Mouse (Mus musculus) neural tube, embryonic 11.5 days (tissue): ENCODE results near the gene Gon7. TPM values are rescaled to one million over a fixed set of nuclear protein-coding genes. Genes with fewer than 3 reads are reported as not detected.

ENCODE experiments used
- ATAC-seq: fragments of 200-750 bp; cut with Nextera tagmentation; 2 replicates; pipeline ENCODE4 v1.8.0; 2017; ENCODE audit warnings: moderate number of reproducible peaks, mild to moderate bottlenecking, moderate TSS enrichment, moderate library complexity; ENCODE audit not compliant: insufficient read depth, low FRiP score, low TSS enrichment
- DNase-seq: peaks from one replicate; pipeline ENCODE4 v3.0.0-alpha.2; 2015; ENCODE audit warnings: low spot score
- H3K27ac ChIP-seq: fragments of 300-500 bp; sonication (generic); 2 replicates; pipeline ENCODE4 v1.5.1; 2014; ENCODE audit warnings: low read depth, mild to moderate bottlenecking, low read length
- H3K27me3 ChIP-seq: fragments of 300-500 bp; sonication (generic); 2 replicates; pipeline ENCODE4 v1.6.1; 2014; ENCODE audit warnings: mild to moderate bottlenecking, low read length, mixed read lengths; ENCODE audit not compliant: control insufficient read depth, insufficient read depth
- H3K36me3 ChIP-seq: fragments of 300-500 bp; sonication (generic); 2 replicates; pipeline ENCODE4 v1.6.1; 2014; ENCODE audit warnings: mild to moderate bottlenecking, low read length, moderate library complexity, mixed read lengths; ENCODE audit not compliant: control insufficient read depth, insufficient read depth
- H3K4me1 ChIP-seq: fragments of 300-500 bp; sonication (generic); 2 replicates; pipeline ENCODE4 v1.6.1; 2014; ENCODE audit warnings: low read length, mixed read lengths; ENCODE audit not compliant: control insufficient read depth, insufficient read depth
- H3K4me2 ChIP-seq: fragments of 300-500 bp; sonication (generic); 2 replicates; pipeline ENCODE4 v1.6.1; 2014; ENCODE audit warnings: low read depth, mild to moderate bottlenecking, moderate library complexity
- H3K4me3 ChIP-seq: fragments of 300-500 bp; sonication (generic); 2 replicates; pipeline ENCODE4 v1.5.1; 2014; ENCODE audit warnings: low read depth, low read length
- H3K9ac ChIP-seq: fragments of 300-500 bp; sonication (generic); 2 replicates; pipeline ENCODE4 v1.6.1; 2014; ENCODE audit warnings: mild to moderate bottlenecking, low read length
- H3K9me3 ChIP-seq: fragments of 300-500 bp; sonication (generic); 2 replicates; pipeline ENCODE4 v1.6.1; 2016; ENCODE audit warnings: low read length; ENCODE audit not compliant: control insufficient read depth
- WGBS: fragments of 180-500 bp; shearing (Covaris S2); extraction: QIAGEN DNeasy Blood & Tissue Kit; methylation state at CpG from one replicate; pipeline ENCODE4 v1.1.7; 2014; 5-methylcytosine and 5-hydroxymethylcytosine counted together
- polyA plus RNA-seq: library from polyadenylated mRNA; unstranded; fragments of >200 nt; fragmentation: Nextera tagmentation; extraction: Ambion mirVana; gene quantifications from 2 replicates; pipeline ENCODE4 v1.2.1, GENCODE M21; 2014

Gene Gon7
- polyA plus RNA-seq, 1 experiment from 2014 or later, result 37.8 TPM

DNA sequence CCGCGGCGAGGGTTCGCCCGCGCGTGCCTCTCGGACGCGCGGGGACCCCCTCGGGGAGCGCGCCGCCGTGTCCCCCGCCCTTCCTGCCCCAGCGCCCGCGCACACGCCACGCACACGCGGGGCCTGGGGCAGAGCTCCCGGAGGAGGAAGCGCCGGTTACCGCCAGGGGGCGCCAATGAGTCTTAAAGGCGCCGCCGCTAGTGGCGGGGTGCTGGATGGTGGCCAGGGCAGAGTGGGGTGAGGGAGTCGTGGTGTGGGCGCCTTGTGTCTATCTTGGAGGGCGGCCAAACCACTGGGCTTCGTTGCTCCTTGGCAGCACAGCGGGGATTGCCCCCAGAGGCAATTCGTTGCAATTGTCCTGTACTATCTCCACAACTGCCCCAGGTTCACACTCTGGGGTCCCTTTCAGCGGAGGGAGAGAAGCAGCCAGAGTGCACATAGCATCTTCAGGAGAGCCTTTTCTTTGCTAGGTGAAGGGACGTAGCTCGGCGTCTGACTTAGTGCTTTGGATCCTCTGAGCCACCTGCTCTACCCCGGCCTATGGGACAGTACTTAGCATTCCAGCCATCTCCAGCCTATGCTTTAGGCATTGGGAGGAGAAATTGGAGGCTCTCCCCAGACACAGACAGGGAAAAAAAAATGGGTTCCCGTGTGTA, 52.3 kb downstream of the Gon7 start:
- Histone ChIP-seq H3K4me2 (peak overlapping the region; percentile 91), H3K4me3 (peak overlapping the region; percentile 81), H3K27me3 (no peaks in the 10 kb centered on the region), H3K9me3 (no peaks in the 10 kb centered on the region), H3K27ac (peak overlapping the region; percentile 87), H3K36me3 (no peaks in the 10 kb centered on the region), H3K9ac (peak overlapping the region; percentile 86), H3K4me1 (peaks cover 24% of the 10 kb centered on the region)
- 3% methylated on average over 44 of the region's 45 CpGs for WGBS
- DNase-seq (peak; percentile 89), ATAC-seq (peak; percentile 79)

DNA sequence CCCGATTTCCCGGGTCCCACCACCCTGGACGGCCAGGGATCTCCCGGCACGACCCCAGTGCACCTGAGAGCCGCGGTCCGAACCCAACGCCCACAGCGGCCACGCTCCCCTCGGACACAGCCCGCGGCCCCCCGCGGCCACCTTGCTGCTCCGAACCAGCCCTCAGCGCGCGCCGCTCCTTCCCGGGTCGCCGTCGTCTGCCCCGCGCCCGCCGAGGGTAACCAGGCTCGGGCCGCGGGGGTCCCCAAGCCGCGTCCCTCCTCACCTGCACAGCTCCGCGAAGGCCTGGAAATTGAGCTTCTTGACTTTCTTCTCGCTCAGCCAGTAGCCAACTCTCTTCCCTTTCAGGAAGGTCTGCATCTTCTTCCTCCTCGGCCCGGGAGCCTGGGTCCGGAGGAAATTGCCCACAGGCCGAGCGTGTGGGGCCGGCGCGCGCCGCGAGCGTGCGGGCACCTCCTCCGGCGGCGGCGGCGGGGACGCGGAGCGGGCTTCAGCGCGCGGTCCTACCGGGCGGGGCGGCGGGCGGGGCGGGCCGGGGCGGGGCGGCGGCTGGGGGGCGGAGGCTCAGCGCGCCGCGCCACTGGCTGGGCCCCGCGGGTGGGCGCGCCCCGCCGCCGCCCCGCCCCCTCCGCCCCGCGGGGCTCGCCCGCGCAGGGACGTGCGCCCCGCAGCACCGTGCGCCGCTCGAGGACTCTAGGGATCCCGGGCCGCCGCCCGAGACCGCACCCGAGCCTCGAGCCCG, 53.0 kb downstream of the Gon7 start, which contains the start of gene Itpk1:
TSS of gene Itpk1 (minus strand) at position 474 of the 742 bp plus-strand sequence.
- Histone ChIP-seq H3K9me3 (no peaks in the 10 kb centered on the region), H3K27ac (peak within 1 kb of the TSS; percentile 87), H3K4me1 (peaks cover 25% of the 10 kb centered on the region), H3K4me2 (peak within 1 kb of the TSS; percentile 91), H3K27me3 (no peaks in the 10 kb centered on the region), H3K36me3 (no peaks in the 10 kb centered on the region), H3K4me3 (peak within 1 kb of the TSS; percentile 81), H3K9ac (peak within 1 kb of the TSS; percentile 86)
- DNase-seq (peak; percentile 75), ATAC-seq (peak; percentile 88)
- WGBS, result 0% methylated on average over 39 of the region's 105 CpGs

DNA sequence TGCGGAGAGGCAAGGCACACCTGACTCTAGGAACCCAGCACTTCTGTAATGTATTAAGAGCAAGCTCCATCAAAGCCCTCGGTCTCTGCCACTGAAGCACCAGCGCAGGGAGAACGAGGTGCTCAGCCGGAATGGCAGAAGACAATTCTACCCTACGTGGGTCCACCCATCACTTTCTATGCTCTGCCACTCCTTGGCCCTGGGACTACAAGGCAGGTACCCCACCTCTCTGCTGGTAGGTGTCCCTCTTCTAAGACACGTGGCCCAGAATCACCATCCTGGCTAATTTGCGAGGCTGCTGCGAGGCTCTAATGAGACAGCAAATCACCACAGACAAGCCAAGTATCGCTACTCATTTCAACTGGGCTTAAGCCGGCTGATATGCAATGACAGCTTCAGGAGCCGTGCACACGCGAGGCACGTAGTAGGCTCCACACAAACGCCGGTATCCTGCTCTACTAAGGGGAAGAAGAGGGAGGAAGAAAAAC, 53.6 kb downstream of the Gon7 start:
- Histone ChIP-seq H3K4me1 (peaks cover 31% of the 10 kb centered on the region), H3K27ac (no peak overlapping the region), H3K9ac (peak overlapping the region; percentile 86), H3K36me3 (no peaks in the 10 kb centered on the region), H3K4me2 (peak overlapping the region; percentile 91), H3K27me3 (no peaks in the 10 kb centered on the region), H3K9me3 (no peaks in the 10 kb centered on the region), H3K4me3 (peak overlapping the region; percentile 81)
- 7% methylated on average over 17 of the region's 17 CpGs for WGBS
- no peak; the same call in 1 of the 2 replicates for ATAC-seq
- DNase-seq, result no peak

DNA sequence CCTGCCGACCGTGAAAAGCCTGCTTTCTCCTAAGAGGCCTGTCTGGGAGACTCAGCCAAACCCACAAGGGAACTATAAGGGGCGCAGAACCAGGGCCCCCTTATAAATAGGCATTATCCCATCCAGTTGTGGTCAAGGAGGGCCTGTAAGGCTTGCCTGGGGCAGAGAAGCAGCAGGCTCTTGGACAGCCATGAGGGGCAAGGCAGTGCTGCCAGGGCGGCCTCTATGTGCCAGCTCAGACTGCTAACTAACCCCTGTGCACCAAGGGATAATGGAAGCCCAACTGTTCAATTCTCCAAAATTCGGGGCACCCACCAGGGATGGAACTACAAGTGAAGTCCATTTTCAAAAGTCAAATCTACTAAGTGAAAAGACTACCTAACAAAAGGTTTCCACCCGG, 54.2 kb downstream of the Gon7 start:
- no peak for ATAC-seq
- Histone ChIP-seq H3K9ac (peak overlapping the region; percentile 37), H3K9me3 (no peaks in the 10 kb centered on the region), H3K36me3 (no peaks in the 10 kb centered on the region), H3K4me2 (peak overlapping the region; percentile 91), H3K27me3 (no peaks in the 10 kb centered on the region), H3K4me3 (peak overlapping the region; percentile 81), H3K27ac (no peak overlapping the region), H3K4me1 (peaks cover 31% of the 10 kb centered on the region)
- WGBS, result 40% methylated on average over 6 of the region's 6 CpGs
- no peak for DNase-seq

Other genes starting within 250 kb of the Gon7 start
- 26.4 and 29.0 TPM in 2 replicates for gene Chga, start 202.8 kb downstream of the Gon7 start, polyA plus RNA-seq
- gene Itpk1, start 52.9 kb downstream of the Gon7 start, polyA plus RNA-seq, result 20.3 and 26.1 TPM in 2 replicates
- gene Moap1, start 14.1 kb downstream of the Gon7 start, polyA plus RNA-seq, result 44.8 and 46.0 TPM in 2 replicates
- 11.6 and 11.7 TPM in 2 replicates for gene Tmem251, start 14.0 kb downstream of the Gon7 start, polyA plus RNA-seq
- not detected in 2 replicates for gene Gm28051, start within 50 bp of the Gon7 start, polyA plus RNA-seq
- 68.4 and 69.4 TPM in 2 replicates for gene Ubr7, start 164 bp upstream of the Gon7 start, polyA plus RNA-seq
- 32.8 and 33.4 TPM in 2 replicates for gene Gm20604, start 869 bp upstream of the Gon7 start, polyA plus RNA-seq
- gene Btbd7, start 120.7 kb upstream of the Gon7 start, polyA plus RNA-seq, result 20.1 and 20.2 TPM in 2 replicates
- gene Cox8c, start 141.5 kb upstream of the Gon7 start, polyA plus RNA-seq, result not detected in 2 replicates
- gene Unc79, start 191.1 kb upstream of the Gon7 start, polyA plus RNA-seq, result 2.5 and 3.4 TPM in 2 replicates